Mouse (Mus musculus) liver, embryonic 15.5 days (tissue): Measurements from ENCODE around the gene Acacb. TPM values are rescaled to one million over a fixed set of nuclear protein-coding genes. Genes with fewer than 3 reads are reported as not detected.

Source experiments
- ATAC-seq: fragments of 200-750 bp; cut with Nextera tagmentation; 2 replicates; pipeline ENCODE4 v1.8.0; 2017; ENCODE audit warnings: moderate number of reproducible peaks, mild to moderate bottlenecking, moderate library complexity; ENCODE audit not compliant: insufficient read depth
- H3K27ac ChIP-seq: fragments of 300-500 bp; sonication (generic); replicated peaks from 2 replicates; pipeline ENCODE4 v1.5.1; 2015; ENCODE audit warnings: mild to moderate bottlenecking, inconsistent platforms
- H3K27me3 ChIP-seq: fragments of 300-500 bp; sonication (generic); 2 replicates; pipeline ENCODE4 v1.6.1; 2015; ENCODE audit warnings: mild to moderate bottlenecking, inconsistent platforms
- H3K36me3 ChIP-seq: fragments of 300-500 bp; sonication (generic); replicated peaks from 2 replicates; pipeline ENCODE4 v1.6.1; 2015; ENCODE audit warnings: moderate library complexity, mild to moderate bottlenecking, inconsistent platforms
- H3K4me1 ChIP-seq: fragments of 300-500 bp; sonication (generic); replicated peaks from 2 replicates; pipeline ENCODE4 v1.6.1; 2015; ENCODE audit warnings: inconsistent platforms
- H3K4me2 ChIP-seq: fragments of 300-500 bp; sonication (generic); 2 replicates; pipeline ENCODE4 v1.6.1; 2015; ENCODE audit warnings: moderate library complexity, mild to moderate bottlenecking, inconsistent platforms
- H3K4me3 ChIP-seq: fragments of 300-500 bp; sonication (generic); replicated peaks from 2 replicates; pipeline ENCODE4 v1.5.1; 2015; ENCODE audit warnings: mild to moderate bottlenecking, inconsistent platforms
- H3K9ac ChIP-seq: fragments of 300-500 bp; sonication (generic); 2 replicates; pipeline ENCODE4 v1.6.1; 2015; ENCODE audit warnings: moderate library complexity, mild to moderate bottlenecking, inconsistent platforms
- H3K9me3 ChIP-seq: fragments of 300-500 bp; sonication (generic); replicated peaks from 2 replicates; pipeline ENCODE4 v1.6.1; 2016; ENCODE audit warnings: inconsistent platforms
- WGBS: fragments of 180-500 bp; shearing (Covaris S2); methylation state at CpG from one replicate; pipeline ENCODE4 v1.1.7; 2015; ENCODE audit warnings: mixed read lengths; ENCODE audit not compliant: insufficient replicate concordance; 5-methylcytosine and 5-hydroxymethylcytosine counted together
- polyA plus RNA-seq: library from polyadenylated mRNA; unstranded; fragments of >200 nt; fragmentation: Nextera tagmentation; extraction: Ambion mirVana; gene quantifications from 2 replicates; pipeline ENCODE4 v1.2.1, GENCODE M21; 2015

The Acacb gene
- polyA plus RNA-seq, 1 experiment from 2014 or later, result 0.45 TPM

- Histone ChIP-seq H3K27me3 (0 out of 2 replicates have a peak, but pooled peaks cover 4% of the 10 kb centered on the region), H3K4me2 (no peak overlapping the region), H3K4me1 (no peaks in the 10 kb centered on the region), H3K4me3 (no peak overlapping the region), H3K27ac (no peak overlapping the region), H3K9me3 (0 out of 2 replicates have a peak, but pooled peaks cover 7% of the 10 kb centered on the region), H3K36me3 (no peaks in the 10 kb centered on the region), H3K9ac (no peak overlapping the region)
- ATAC-seq, result no peak
- 65% methylated on average over 5 of the region's 5 CpGs for WGBS
Observed at GRCm38 (mm10) chr5:114228901-114229300, 82.6 kb downstream of the Acacb start.

DNA sequence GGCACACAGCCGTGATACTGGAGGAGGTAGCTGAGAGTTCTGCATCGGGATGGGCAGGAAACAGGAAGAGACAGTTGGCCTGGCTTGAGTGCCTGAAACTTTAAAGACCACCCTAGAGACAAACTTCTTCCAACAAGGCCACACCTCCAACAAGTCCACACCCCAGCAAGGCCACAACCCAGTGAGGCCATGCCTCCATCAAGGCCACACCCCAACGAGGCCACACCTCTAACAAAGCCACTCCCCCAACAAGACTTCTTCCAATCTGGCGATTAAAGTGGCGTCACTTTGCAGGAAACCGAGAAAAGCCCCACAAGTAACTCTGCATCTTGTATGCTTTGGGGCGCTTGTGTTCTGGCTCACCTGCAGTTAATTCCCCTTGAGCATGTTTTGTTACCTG, 92.6 kb downstream of the Acacb start:
- Histone ChIP-seq H3K4me2 (no peak overlapping the region), H3K36me3 (no peaks in the 10 kb centered on the region), H3K4me1 (no peaks in the 10 kb centered on the region), H3K27me3 (no peaks in the 10 kb centered on the region), H3K4me3 (no peak overlapping the region), H3K27ac (no peak overlapping the region), H3K9me3 (no peaks in the 10 kb centered on the region), H3K9ac (no peak overlapping the region)
- 14% methylated on average over 7 of the region's 7 CpGs for WGBS
- ATAC-seq, result no peak

DNA sequence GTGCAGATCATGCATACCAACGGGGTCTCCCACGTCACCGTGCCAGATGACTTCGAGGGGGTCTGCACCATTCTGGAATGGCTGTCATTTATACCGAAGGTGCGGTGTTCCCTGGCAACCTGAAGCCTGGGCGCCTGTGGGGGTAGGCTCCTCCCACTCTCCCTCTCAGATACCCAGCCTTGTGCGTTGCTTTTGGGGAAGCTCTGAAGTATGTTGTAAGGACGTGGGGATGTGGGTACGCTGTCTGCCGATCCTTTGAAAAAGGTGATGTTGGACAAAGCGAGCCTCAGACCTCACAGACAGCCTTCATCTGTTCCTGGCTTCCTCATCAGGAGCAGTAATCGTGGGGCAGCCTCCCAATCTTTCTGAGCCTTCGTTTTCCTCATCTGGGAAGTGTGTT, 93.4 kb downstream of the Acacb start:
- Histone ChIP-seq H3K36me3 (no peaks in the 10 kb centered on the region), H3K4me2 (no peak overlapping the region), H3K4me1 (no peaks in the 10 kb centered on the region), H3K9me3 (no peaks in the 10 kb centered on the region), H3K9ac (no peak overlapping the region), H3K27me3 (no peaks in the 10 kb centered on the region), H3K4me3 (no peak overlapping the region), H3K27ac (no peak overlapping the region)
- no peak for ATAC-seq
- 33% methylated on average over 14 of the region's 14 CpGs for WGBS

DNA sequence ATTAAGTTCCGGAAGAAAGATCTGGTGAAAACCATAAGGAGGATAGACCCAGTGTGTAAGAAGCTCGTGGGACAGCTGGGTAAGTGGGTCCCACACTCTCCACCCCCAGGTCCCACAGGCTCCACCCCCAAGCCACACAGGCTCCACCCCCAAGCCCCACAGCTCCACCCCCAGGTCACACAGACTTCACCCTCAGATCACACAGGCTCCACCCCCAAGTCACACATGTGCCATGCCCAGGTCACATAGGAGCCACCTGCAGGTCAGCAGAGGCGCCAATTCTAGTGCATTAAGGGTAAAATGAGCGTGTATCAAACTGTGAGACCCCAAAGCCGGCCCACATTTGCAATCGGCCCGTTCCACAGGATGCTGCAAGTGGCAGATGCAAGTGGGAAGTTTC, 100.1 kb downstream of the Acacb start:
- no peak for ATAC-seq
- Histone ChIP-seq H3K4me1 (no peaks in the 10 kb centered on the region), H3K27me3 (no peaks in the 10 kb centered on the region), H3K9ac (no peak overlapping the region), H3K4me2 (no peak overlapping the region), H3K27ac (no peak overlapping the region), H3K9me3 (no peaks in the 10 kb centered on the region), H3K4me3 (no peak overlapping the region), H3K36me3 (no peaks in the 10 kb centered on the region)
- 57% methylated on average over 7 of the region's 7 CpGs for WGBS

- H3K27ac ChIP-seq, result no peak overlapping the region
- no peaks in the 10 kb centered on the region for H3K27me3 ChIP-seq
- H3K4me1 ChIP-seq, result no peaks in the 10 kb centered on the region
- H3K36me3 ChIP-seq, result no peaks in the 10 kb centered on the region
- no peak for ATAC-seq
- no peaks in the 10 kb centered on the region for H3K9me3 ChIP-seq
- H3K4me3 ChIP-seq, result no peak overlapping the region
- H3K9ac ChIP-seq, result no peak overlapping the region
- WGBS, result 16% methylated on average over 14 of the region's 14 CpGs
- no peak overlapping the region for H3K4me2 ChIP-seq
Observed at GRCm38 (mm10) chr5:114248174-114248589, 101.8 kb downstream of the Acacb start.

GRCm38 (mm10) chr5:114259495-114259894, 113.2 kb downstream of the Acacb start:
- no peak overlapping the region for H3K27ac ChIP-seq
- no peak for ATAC-seq
- H3K9ac ChIP-seq, result no peak overlapping the region
- no peaks in the 10 kb centered on the region for H3K4me1 ChIP-seq
- 37% methylated on average over 10 of the region's 10 CpGs for WGBS
- H3K9me3 ChIP-seq, result no peaks in the 10 kb centered on the region
- no peaks in the 10 kb centered on the region for H3K27me3 ChIP-seq
- H3K36me3 ChIP-seq, result no peaks in the 10 kb centered on the region
- H3K4me3 ChIP-seq, result no peak overlapping the region
- no peak overlapping the region for H3K4me2 ChIP-seq

- no peak for ATAC-seq
- no peaks in the 10 kb centered on the region for H3K9me3 ChIP-seq
- no peaks in the 10 kb centered on the region for H3K36me3 ChIP-seq
- no peak overlapping the region for H3K4me3 ChIP-seq
- no peaks in the 10 kb centered on the region for H3K27me3 ChIP-seq
- no peak overlapping the region for H3K27ac ChIP-seq
- no peak overlapping the region for H3K9ac ChIP-seq
- no peak overlapping the region for H3K4me2 ChIP-seq
- no peaks in the 10 kb centered on the region for H3K4me1 ChIP-seq
Observed at GRCm38 (mm10) chr5:114261494-114261893, 115.2 kb downstream of the Acacb start.

DNA sequence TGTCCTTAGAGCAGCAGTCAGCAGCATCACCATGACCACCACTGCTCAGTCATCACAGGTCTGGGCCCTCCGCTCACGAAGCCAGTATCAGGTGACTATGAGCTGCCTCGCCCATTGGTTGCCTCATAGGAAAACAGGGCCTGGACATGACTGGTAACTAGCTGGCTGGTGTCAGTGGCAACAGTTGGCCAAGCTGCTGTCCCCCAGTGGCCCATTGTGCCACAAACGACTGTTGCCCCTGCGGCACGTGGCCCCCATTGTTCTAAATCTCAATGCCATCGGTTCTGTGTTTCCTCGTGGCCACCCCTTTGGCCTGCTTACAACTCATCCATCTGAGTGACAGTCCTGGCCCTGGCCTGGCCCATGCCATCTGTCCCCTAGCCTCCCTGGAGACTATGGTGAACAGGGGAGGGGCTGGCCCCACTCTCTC, 117.7 kb downstream of the Acacb start:
- Histone ChIP-seq H3K27ac (no peak overlapping the region), H3K9ac (no peak overlapping the region), H3K4me2 (no peak overlapping the region), H3K4me3 (no peak overlapping the region), H3K4me1 (no peaks in the 10 kb centered on the region), H3K36me3 (no peaks in the 10 kb centered on the region), H3K9me3 (no peaks in the 10 kb centered on the region), H3K27me3 (peaks cover 6% of the 10 kb centered on the region; the same call in 1 of the 2 replicates)
- WGBS, result 63% methylated on average over 8 of the region's 8 CpGs
- ATAC-seq, result no peak

GRCm38 (mm10) chr5:114264791-114265190, 118.5 kb downstream of the Acacb start:
- Histone ChIP-seq H3K27me3 (peaks cover 11% of the 10 kb centered on the region), H3K9ac (no peak overlapping the region), H3K27ac (no peak overlapping the region), H3K9me3 (no peaks in the 10 kb centered on the region), H3K4me1 (no peaks in the 10 kb centered on the region), H3K4me3 (no peak overlapping the region), H3K36me3 (no peaks in the 10 kb centered on the region), H3K4me2 (no peak overlapping the region)
- no peak for ATAC-seq
- WGBS, result 63% methylated on average over 8 of the region's 8 CpGs

DNA sequence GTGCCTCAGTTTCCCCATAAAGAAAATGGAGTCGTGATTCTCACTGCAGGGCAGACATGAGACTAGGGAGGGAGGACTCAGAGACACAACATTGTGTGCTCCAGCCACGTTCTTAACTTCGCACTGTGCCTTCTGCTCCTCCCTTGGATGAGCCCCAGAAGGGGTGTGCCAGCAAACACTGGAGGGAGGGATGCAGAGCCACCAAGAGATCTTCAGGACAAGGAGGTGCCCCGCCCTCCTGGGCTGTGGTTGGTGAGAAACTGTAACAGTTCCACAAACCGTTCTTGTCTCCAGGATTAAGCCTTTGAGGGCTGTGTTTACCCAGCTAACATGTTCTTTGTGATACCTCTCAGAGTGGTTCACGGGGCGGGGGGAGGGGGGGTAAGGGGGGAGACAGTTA, 122.3 kb downstream of the Acacb start:
- WGBS, result 21% methylated on average over 7 of the region's 7 CpGs
- Histone ChIP-seq H3K27me3 (peaks cover 49% of the 10 kb centered on the region), H3K4me3 (no peak overlapping the region)

DNA sequence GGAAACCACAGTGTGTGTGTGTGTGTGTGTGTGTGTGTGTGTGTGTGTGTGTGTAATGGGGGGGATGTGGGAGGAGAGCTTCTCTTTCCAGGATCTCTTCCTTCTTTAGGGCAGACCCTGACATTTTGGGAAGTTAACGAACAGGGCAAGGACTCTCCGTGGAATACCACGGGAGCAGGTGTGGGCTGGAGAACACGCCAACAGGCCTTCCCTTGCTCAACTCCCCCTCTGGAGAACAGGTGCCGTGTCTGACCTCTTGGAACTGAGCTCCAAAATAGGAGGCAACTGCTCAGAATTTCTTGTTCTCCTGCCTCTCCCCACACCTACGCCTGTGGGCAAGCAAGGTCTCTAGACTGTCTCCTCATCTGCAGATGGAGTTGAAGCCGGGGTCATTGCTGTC, 123.2 kb downstream of the Acacb start:
- no peaks in the 10 kb centered on the region for H3K36me3 ChIP-seq
- 28% methylated on average over 7 of the region's 7 CpGs for WGBS

More for the DNA sequence above, 122.3 kb downstream of the Acacb start:
- Histone ChIP-seq H3K4me1 (0 out of 2 replicates have a peak, but pooled peaks cover 4% of the 10 kb centered on the region), H3K9me3 (no peaks in the 10 kb centered on the region), H3K4me2 (no peak overlapping the region), H3K27ac (no peak overlapping the region), H3K9ac (no peak overlapping the region), H3K36me3 (no peaks in the 10 kb centered on the region)
- no peak for ATAC-seq

GRCm38 (mm10) chr5:114269984-114270383, 123.6 kb downstream of the Acacb start:
- H3K4me2 ChIP-seq, result no peak overlapping the region
- H3K9ac ChIP-seq, result no peak overlapping the region
- H3K27me3 ChIP-seq, result peaks cover 62% of the 10 kb centered on the region
- H3K4me3 ChIP-seq, result no peak overlapping the region
- ATAC-seq, result no peak
- no peaks in the 10 kb centered on the region for H3K9me3 ChIP-seq
- no peak overlapping the region for H3K27ac ChIP-seq
- 0 out of 2 replicates have a peak, but pooled peaks cover 5% of the 10 kb centered on the region for H3K4me1 ChIP-seq
- 21% methylated on average over 12 of the region's 12 CpGs for WGBS
- no peaks in the 10 kb centered on the region for H3K36me3 ChIP-seq

More for the DNA sequence above, 123.2 kb downstream of the Acacb start:
- Histone ChIP-seq H3K4me1 (0 out of 2 replicates have a peak, but pooled peaks cover 5% of the 10 kb centered on the region), H3K9me3 (no peaks in the 10 kb centered on the region), H3K27me3 (peaks cover 58% of the 10 kb centered on the region), H3K4me2 (no peak overlapping the region), H3K4me3 (no peak overlapping the region), H3K27ac (no peak overlapping the region), H3K9ac (no peak overlapping the region)
- ATAC-seq, result no peak
